Mouse (Mus musculus) megakaryocyte, embryonic 14.5 days (primary cell): ENCODE measurements at regions not wholly inside any gene's neighbourhood (a gene's known extent, or its start where the extent isn't known, plus 50 kb on each side); places are given as distances from the start of the nearest gene placed in this dataset.

Source experiments
- H3K27me3 ChIP-seq: replicated peaks from 2 replicates; pipeline ENCODE3; 2012; ENCODE audit warnings: inconsistent platforms
- H3K36me3 ChIP-seq: replicated peaks from 2 replicates; pipeline ENCODE3; 2012; ENCODE audit warnings: low read length, inconsistent platforms, mixed read lengths
- H3K4me1 ChIP-seq: 2 replicates; pipeline ENCODE4 v1.6.1; 2012; ENCODE audit warnings: inconsistent platforms
- H3K4me3 ChIP-seq: replicated peaks from 2 replicates; pipeline ENCODE3; 2012; ENCODE audit warnings: moderate library complexity, mild to moderate bottlenecking, inconsistent platforms
- H3K9me3 ChIP-seq: 2 replicates; pipeline ENCODE4 v1.6.1; 2012; ENCODE audit warnings: inconsistent platforms
- FLI1 ChIP-seq: IDR thresholded peaks from 2 replicates; pipeline ENCODE4 v1.6.1; 2012; ENCODE audit warnings: low read length, inconsistent platforms, mixed read lengths
- GATA1 ChIP-seq: IDR thresholded peaks from 3 replicates; pipeline ENCODE4 v1.6.1; 2012; ENCODE audit warnings: mixed read lengths, low read length, inconsistent platforms, borderline replicate concordance

- H3K9me3 ChIP-seq = no peaks in the 10 kb centered on the region
- no peaks in the 10 kb centered on the region for H3K4me1 ChIP-seq
- H3K36me3 ChIP-seq = no peaks in the 10 kb centered on the region
- no peak overlapping the region for H3K4me3 ChIP-seq
- no peaks in the 10 kb centered on the region for H3K27me3 ChIP-seq
- TF ChIP-seq GATA1 = no peak
- no peak for TF ChIP-seq FLI1
Measured at GRCm38 (mm10) chr5:101596996-101597395, 67.8 kb downstream of the Nkx6-1 start.

GRCm38 (mm10) chr5:101591236-101591635 lies 73.6 kb downstream of the Nkx6-1 start:
- Histone ChIP-seq H3K4me1 (no peaks in the 10 kb centered on the region), H3K4me3 (no peak overlapping the region), H3K27me3 (no peaks in the 10 kb centered on the region), H3K9me3 (no peaks in the 10 kb centered on the region), H3K36me3 (no peaks in the 10 kb centered on the region)
- TF ChIP-seq FLI1 (no peak), GATA1 (no peak)

GRCm38 (mm10) chr5:101590341-101591124 lies 74.3 kb downstream of the Nkx6-1 start:
- Histone ChIP-seq H3K4me3 (peak overlapping the region; percentile 50), H3K36me3 (no peaks in the 10 kb centered on the region), H3K9me3 (no peaks in the 10 kb centered on the region), H3K27me3 (no peaks in the 10 kb centered on the region), H3K4me1 (no peaks in the 10 kb centered on the region)
- no peak for TF ChIP-seq FLI1
- no peak for TF ChIP-seq GATA1

- peaks cover 1% of the 10 kb centered on the region for H3K27me3 ChIP-seq
- H3K4me1 ChIP-seq = no peaks in the 10 kb centered on the region; the same call in 1 of the 2 replicates
- TF ChIP-seq FLI1 (no peak), GATA1 (no peak)
- no peaks in the 10 kb centered on the region for H3K36me3 ChIP-seq
- H3K9me3 ChIP-seq = peaks cover 20% of the 10 kb centered on the region
- no peak overlapping the region for H3K4me3 ChIP-seq
Measured at GRCm38 (mm10) chr5:101572966-101573365, 91.8 kb downstream of the Nkx6-1 start.

GRCm38 (mm10) chr5:101565770-101566169 lies 99.0 kb downstream of the Nkx6-1 start:
- H3K4me3 ChIP-seq = no peak overlapping the region
- TF ChIP-seq GATA1 = no peak
- TF ChIP-seq FLI1 = no peak
- no peaks in the 10 kb centered on the region for H3K27me3 ChIP-seq
- no peaks in the 10 kb centered on the region for H3K36me3 ChIP-seq
- H3K4me1 ChIP-seq = no peaks in the 10 kb centered on the region; the same call in 1 of the 2 replicates
- peaks cover 18% of the 10 kb centered on the region for H3K9me3 ChIP-seq

GRCm38 (mm10) chr5:101560366-101560765 lies 104.4 kb downstream of the Nkx6-1 start:
- H3K4me3 ChIP-seq = no peak overlapping the region
- TF ChIP-seq FLI1 = no peak
- TF ChIP-seq GATA1 = no peak
- peaks cover 9% of the 10 kb centered on the region; the same call in 1 of the 2 replicates for H3K9me3 ChIP-seq
- H3K27me3 ChIP-seq = no peaks in the 10 kb centered on the region
- H3K36me3 ChIP-seq = no peaks in the 10 kb centered on the region
- H3K4me1 ChIP-seq = no peaks in the 10 kb centered on the region

- Histone ChIP-seq H3K9me3 (peaks cover 11% of the 10 kb centered on the region), H3K4me3 (no peak overlapping the region), H3K27me3 (no peaks in the 10 kb centered on the region), H3K36me3 (no peaks in the 10 kb centered on the region), H3K4me1 (no peaks in the 10 kb centered on the region)
- TF ChIP-seq FLI1 (no peak), GATA1 (no peak)
Measured at GRCm38 (mm10) chr5:101558279-101558987, 106.4 kb downstream of the Nkx6-1 start.

- TF ChIP-seq GATA1 = no peak
- TF ChIP-seq FLI1 = no peak
- H3K4me1 ChIP-seq = no peaks in the 10 kb centered on the region
- no peaks in the 10 kb centered on the region for H3K36me3 ChIP-seq
- peaks cover 11% of the 10 kb centered on the region for H3K9me3 ChIP-seq
- H3K27me3 ChIP-seq = no peaks in the 10 kb centered on the region
- H3K4me3 ChIP-seq = no peak overlapping the region
Measured at GRCm38 (mm10) chr5:101557156-101557555, 107.6 kb downstream of the Nkx6-1 start.

GRCm38 (mm10) chr5:101543326-101543725 lies 121.5 kb downstream of the Nkx6-1 start:
- H3K4me1 ChIP-seq = peaks cover 7% of the 10 kb centered on the region; the same call in 1 of the 2 replicates
- no peak overlapping the region for H3K4me3 ChIP-seq
- no peaks in the 10 kb centered on the region for H3K27me3 ChIP-seq
- TF ChIP-seq GATA1 (no peak), FLI1 (no peak)
- H3K9me3 ChIP-seq = peaks cover 6% of the 10 kb centered on the region; the same call in 1 of the 2 replicates
- no peaks in the 10 kb centered on the region for H3K36me3 ChIP-seq

GRCm38 (mm10) chr5:101539818-101540217 lies 125.0 kb downstream of the Nkx6-1 start:
- no peak for TF ChIP-seq FLI1
- TF ChIP-seq GATA1 = no peak
- Histone ChIP-seq H3K9me3 (peaks cover 7% of the 10 kb centered on the region), H3K27me3 (no peaks in the 10 kb centered on the region), H3K36me3 (no peaks in the 10 kb centered on the region), H3K4me3 (no peak overlapping the region), H3K4me1 (peaks cover 7% of the 10 kb centered on the region; the same call in 1 of the 2 replicates)
